In genomic region chr8:12934453-12935043, GRCm38 (mm10) we compare ENCODE assay signal across 23 mouse cellular contexts.
DNase-seq lines count a peak whose midpoint lies in the region; ATAC-seq and TF ChIP-seq lines count a peak whose summit lies in the region.
"Had no signal": no experiment of that assay in that cellular context is flagged by ENCODE, and none has a peak within 500 bp of the region (broad histone marks: within the 10 kb centered on the region; RNA-seq: fewer than 3 reads in every experiment).

No protein-coding gene starts in this region.

- H3K9me3 ChIP-seq in hindbrain, embryonic 12.5 days (replicated peaks) = no peaks in the 10 kb centered on the region
- no peaks in the 10 kb centered on the region for H3K9me3 ChIP-seq in hindbrain, embryonic 16.5 days (ENCODE audit: control insufficient read depth, low read length)
- H3K9me3 ChIP-seq in liver, postnatal 0 days (ENCODE audit: low read length) = no peaks in the 10 kb centered on the region
- H3K9me3 ChIP-seq in intestine, embryonic 16.5 days (ENCODE audit: control insufficient read depth, low read length) = no peaks in the 10 kb centered on the region
- no peaks in the 10 kb centered on the region for H3K9me3 ChIP-seq in stomach, embryonic 15.5 days
- H3K9me3 ChIP-seq in embryonic facial prominence, embryonic 10.5 days = no peaks in the 10 kb centered on the region
- H3K9me3 ChIP-seq: forebrain, embryonic 10.5 days; G1E; heart, embryonic 10.5 days had no signal

- no peaks in the 10 kb centered on the region for H3K27me3 ChIP-seq in hindbrain, embryonic 12.5 days
- no peaks in the 10 kb centered on the region for H3K27me3 ChIP-seq in hindbrain, embryonic 16.5 days (replicated peaks; ENCODE audit: control insufficient read depth, insufficient read depth, low read length)
- peaks cover 13% of the 10 kb centered on the region; the same call in 1 of the 2 replicates for H3K27me3 ChIP-seq in liver, postnatal 0 days (ENCODE audit: insufficient read depth, low read length)
- no peaks in the 10 kb centered on the region for H3K27me3 ChIP-seq in intestine, embryonic 16.5 days (replicated peaks; ENCODE audit: control insufficient read depth, insufficient read depth, low read length)
- no peaks in the 10 kb centered on the region for H3K27me3 ChIP-seq in stomach, embryonic 15.5 days (replicated peaks)
- no peaks in the 10 kb centered on the region for H3K27me3 ChIP-seq in embryonic facial prominence, embryonic 10.5 days (replicated peaks; ENCODE audit: low read depth, poor library complexity, severe bottlenecking)

- peaks cover 24% of the 10 kb centered on the region for H3K4me1 ChIP-seq in hindbrain, embryonic 12.5 days
- H3K4me1 ChIP-seq in hindbrain, embryonic 16.5 days (ENCODE audit: control insufficient read depth, insufficient read depth, low read depth, low read length) = peaks cover 12% of the 10 kb centered on the region
- no peaks in the 10 kb centered on the region for H3K4me1 ChIP-seq in liver, postnatal 0 days (ENCODE audit: insufficient read depth)
- H3K4me1 ChIP-seq in intestine, embryonic 16.5 days (ENCODE audit: control insufficient read depth, insufficient read depth, low read length) = peaks cover 28% of the 10 kb centered on the region
- peaks cover 25% of the 10 kb centered on the region for H3K4me1 ChIP-seq in stomach, embryonic 15.5 days
- H3K4me1 ChIP-seq in embryonic facial prominence, embryonic 10.5 days = peaks cover 38% of the 10 kb centered on the region

- H3K36me3 ChIP-seq in hindbrain, embryonic 12.5 days = no peaks in the 10 kb centered on the region
- H3K36me3 ChIP-seq in hindbrain, embryonic 16.5 days (ENCODE audit: control insufficient read depth, insufficient read depth, low read length) = no peaks in the 10 kb centered on the region; the same call in 1 of the 2 replicates
- no peaks in the 10 kb centered on the region for H3K36me3 ChIP-seq in liver, postnatal 0 days (replicated peaks; ENCODE audit: insufficient read depth, low read length)
- H3K36me3 ChIP-seq in intestine, embryonic 16.5 days (ENCODE audit: control insufficient read depth, insufficient read depth, low read length) = no peaks in the 10 kb centered on the region
- H3K36me3 ChIP-seq in stomach, embryonic 15.5 days = no peaks in the 10 kb centered on the region
- H3K36me3 ChIP-seq in embryonic facial prominence, embryonic 10.5 days (replicated peaks) = 0 out of 2 replicates have a peak, but pooled peaks cover 2% of the 10 kb centered on the region
- H3K36me3 ChIP-seq: G1E; heart, embryonic 10.5 days had no signal

- no peak for ATAC-seq in hindbrain, embryonic 12.5 days (ENCODE audit: low FRiP score)
- no peak for ATAC-seq in hindbrain, embryonic 16.5 days
- peak; percentile 41; the same call in 1 of the 2 replicates for ATAC-seq in liver, postnatal 0 days
- ATAC-seq in intestine, embryonic 16.5 days = peak; percentile 42
- ATAC-seq in stomach, embryonic 15.5 days (ENCODE audit: insufficient read depth, low FRiP score, low read depth) = peak; percentile 68
- ATAC-seq: forebrain, embryonic 16.5 days; hindbrain, postnatal 0 days; midbrain, embryonic 16.5 days had no signal

- TF ChIP-seq CTCF in liver, postnatal 0 days (IDR thresholded peaks at IDR 0.05; ENCODE audit: low read depth) = no peak

- TF ChIP-seq EP300 in liver, postnatal 0 days (IDR thresholded peaks at IDR 0.05; ENCODE audit: low read depth) = no peak

- no peak overlapping the region for H3K4me2 ChIP-seq in hindbrain, embryonic 12.5 days (replicated peaks)
- H3K4me2 ChIP-seq in hindbrain, embryonic 16.5 days (ENCODE audit: low read length) = no peak overlapping the region
- no peak overlapping the region for H3K4me2 ChIP-seq in liver, postnatal 0 days (ENCODE audit: low read depth, low read length)
- H3K4me2 ChIP-seq in intestine, embryonic 16.5 days (ENCODE audit: low read depth, low read length) = no peak overlapping the region
- H3K4me2 ChIP-seq in stomach, embryonic 15.5 days = no peak overlapping the region
- H3K4me2 ChIP-seq: liver, embryonic 11.5 days had no signal

- H3K4me3 ChIP-seq in hindbrain, embryonic 12.5 days = no peak overlapping the region
- H3K4me3 ChIP-seq in hindbrain, embryonic 16.5 days (ENCODE audit: low read length) = no peak overlapping the region
- no peak overlapping the region for H3K4me3 ChIP-seq in liver, postnatal 0 days (ENCODE audit: low read depth, low read length)
- H3K4me3 ChIP-seq in intestine, embryonic 16.5 days (ENCODE audit: low read length) = no peak overlapping the region
- H3K4me3 ChIP-seq in stomach, embryonic 15.5 days (replicated peaks) = no peak overlapping the region
- no peak overlapping the region for H3K4me3 ChIP-seq in embryonic facial prominence, embryonic 10.5 days
- H3K4me3 ChIP-seq: forebrain, embryonic 10.5 days; heart, embryonic 10.5 days; layer of hippocampus, adult 2 months; myocyte had no signal

- 79% methylated on average over 8 of the region's 8 CpGs for WGBS in hindbrain, embryonic 12.5 days
- 75% methylated on average over 8 of the region's 8 CpGs for WGBS in hindbrain, embryonic 16.5 days
- 51% methylated on average over 8 of the region's 8 CpGs for WGBS in liver, postnatal 0 days (ENCODE audit: insufficient replicate concordance)
- WGBS in intestine, embryonic 16.5 days = 42% methylated on average over 8 of the region's 8 CpGs
- 42% methylated on average over 8 of the region's 8 CpGs for WGBS in stomach, embryonic 15.5 days
- WGBS in embryonic facial prominence, embryonic 10.5 days = 74% methylated on average over 8 of the region's 8 CpGs

- H3K9ac ChIP-seq in hindbrain, embryonic 12.5 days = 0 out of 2 replicates have a peak overlapping the region, but pooled peaks have one; percentile 8
- no peak overlapping the region for H3K9ac ChIP-seq in hindbrain, embryonic 16.5 days (ENCODE audit: low read depth, low read length)
- no peak overlapping the region for H3K9ac ChIP-seq in liver, postnatal 0 days (replicated peaks)
- H3K9ac ChIP-seq in intestine, embryonic 16.5 days (ENCODE audit: low read depth, low read length) = no peak overlapping the region
- no peak overlapping the region for H3K9ac ChIP-seq in stomach, embryonic 15.5 days

- H3K27ac ChIP-seq in hindbrain, embryonic 12.5 days = no peak overlapping the region
- no peak overlapping the region for H3K27ac ChIP-seq in hindbrain, embryonic 16.5 days (ENCODE audit: low read depth, low read length)
- H3K27ac ChIP-seq in liver, postnatal 0 days (ENCODE audit: low read depth) = no peak overlapping the region
- H3K27ac ChIP-seq in intestine, embryonic 16.5 days (ENCODE audit: low read length) = peak overlapping the region; percentile 53
- H3K27ac ChIP-seq in stomach, embryonic 15.5 days = peak overlapping the region; percentile 74
- H3K27ac ChIP-seq in embryonic facial prominence, embryonic 10.5 days (replicated peaks) = no peak overlapping the region
- H3K27ac ChIP-seq: forebrain, embryonic 10.5 days; heart, embryonic 10.5 days; hindbrain, postnatal 0 days; layer of hippocampus, adult 2 months had no signal

- DNase-seq in liver, postnatal 0 days = no peak
- DNase-seq in liver (no peak), MN1 (ENCODE audit: low spot score) (no peak)
- no peak for DNase-seq in embryonic facial prominence, embryonic 10.5 days (ENCODE audit: low spot score)
- DNase-seq: adrenal gland, adult 2 months; cerebellum, adult 11 months; cerebellum, adult 9-11 months; heart, postnatal 4 days; lung, postnatal 36 days; thymus, postnatal 25 days had no signal

Comparison
In these comparisons a context has a peak if more than half of its experiments do, and no peak if none do; other contexts are left out.
1. ATAC-seq: peak in liver, postnatal 0 days (single experiment), intestine, embryonic 16.5 days (single experiment) and stomach, embryonic 15.5 days (single experiment); none in hindbrain, embryonic 12.5 days (single experiment) and hindbrain, embryonic 16.5 days (single experiment).
2. H3K27ac ChIP-seq: peak in intestine, embryonic 16.5 days (single experiment) and stomach, embryonic 15.5 days (single experiment); none in hindbrain, embryonic 12.5 days (single experiment), hindbrain, embryonic 16.5 days (single experiment), liver, postnatal 0 days (single experiment) and embryonic facial prominence, embryonic 10.5 days (single experiment).